Mouse (Mus musculus) T-helper 17 cell (primary cell): ENCODE results near the gene Clec12a.

Source experiments
- in situ Hi-C, 2 experiments: fragments of 300-600 bp; cut with MboI, MseI; formaldehyde crosslinking; loops; 1 replicate in 1 of 2; 2 replicates in 1 of 2; pipeline ENCODE4 v1.15.1; 2025; ENCODE audit warnings: high pct_unique_total_duplicates in 2 of 2

The Clec12a gene

GRCm38 (mm10) chr6:129369374-129370132, 27.1 kb downstream of the Clec12a start:
- in situ Hi-C loops, result loop anchor here (5.0 kb wide), 4 partner anchors 37 to 517 kb away; partner anchors contain the start of gene 4922502D21Rik (in 1 of the 2)

GRCm38 (mm10) chr6:129374937-129375471, 32.5 kb downstream of the Clec12a start:
- in situ Hi-C loops, result loop anchor here (5.0 kb wide), 3 partner anchors 43 to 523 kb away; partner anchors contain the start of gene 4922502D21Rik (in 1 of the 2)

- in situ Hi-C loops, result no loop called here
Observed at GRCm38 (mm10) chr6:129380454-129380853, 38.0 kb downstream of the Clec12a start.

- in situ Hi-C loops, result no loop called here
Observed at GRCm38 (mm10) chr6:129381736-129382135, 39.2 kb downstream of the Clec12a start.

GRCm38 (mm10) chr6:129383466-129383865, 41.0 kb downstream of the Clec12a start:
- in situ Hi-C loops, result no loop called here

- in situ Hi-C loops, result no loop called here
Observed at GRCm38 (mm10) chr6:129385000-129385399, 42.5 kb downstream of the Clec12a start.

- in situ Hi-C loops, result no loop called here
Observed at GRCm38 (mm10) chr6:129385774-129386173, 43.3 kb downstream of the Clec12a start, which contains the start of gene Clec12b. TSS of gene Clec12b (minus strand) at chr6:129385874.

- in situ Hi-C loops, result loop anchor here (5.0 to 10.0 kb wide), 4 partner anchors 124 to 738 kb away; no protein-coding TSS in a partner anchor
Observed at GRCm38 (mm10) chr6:129393087-129393720, 50.7 kb downstream of the Clec12a start.

GRCm38 (mm10) chr6:129393732-129394131, 51.2 kb downstream of the Clec12a start:
- in situ Hi-C loops, result loop anchor here (5.0 to 10.0 kb wide), 4 partner anchors 124 to 739 kb away; no protein-coding TSS in a partner anchor

GRCm38 (mm10) chr6:129396997-129397396, 54.5 kb downstream of the Clec12a start, which contains the start of gene Clec1b:
TSS of gene Clec1b (plus strand) at chr6:129397297.
- in situ Hi-C loops, result loop anchor here in 1 of 2 experiments (10.0 kb wide), 1 partner anchor 742 kb away; no protein-coding TSS in a partner anchor

GRCm38 (mm10) chr6:129399945-129400344, 57.5 kb downstream of the Clec12a start:
- in situ Hi-C loops, result loop anchor here in 1 of 2 experiments (10.0 kb wide), 1 partner anchor 745 kb away; no protein-coding TSS in a partner anchor

GRCm38 (mm10) chr6:129402404-129402803, 59.9 kb downstream of the Clec12a start:
- in situ Hi-C loops, result no loop called here

GRCm38 (mm10) chr6:129403391-129403790, 60.9 kb downstream of the Clec12a start:
- in situ Hi-C loops, result no loop called here

- in situ Hi-C loops, result no loop called here
Observed at GRCm38 (mm10) chr6:129405999-129406398, 63.5 kb downstream of the Clec12a start.

GRCm38 (mm10) chr6:129407324-129407723, 64.8 kb downstream of the Clec12a start:
- in situ Hi-C loops, result no loop called here

- in situ Hi-C loops, result no loop called here
Observed at GRCm38 (mm10) chr6:129408562-129408961, 66.1 kb downstream of the Clec12a start, which contains the start of gene Clec9a. TSS of gene Clec9a (plus strand) at chr6:129408862.

GRCm38 (mm10) chr6:129414177-129414576, 71.7 kb downstream of the Clec12a start:
- in situ Hi-C loops, result no loop called here
